Mouse (Mus musculus) CD4-positive, CD25-positive, alpha-beta regulatory T cell, adult 4 months (primary cell): ENCODE results near the gene Psme3. TPM values are rescaled to one million over a fixed set of nuclear protein-coding genes. Genes with fewer than 3 reads are reported as not detected.

Experiments
- ATAC-seq: one replicate; pipeline ENCODE4 v1.8.0; 2017
- polyA plus RNA-seq, 2 experiments: library from polyadenylated mRNA; unstranded; fragments of 100-300 nt; shearing (Covaris generic); gene quantifications; one replicate each; pipeline ENCODE4 v1.2.1; 2017

The Psme3 gene
- polyA plus RNA-seq, 2 experiments from 2014 or later = 29.8 to 30.0 TPM

- ATAC-seq = no peak
Observed at GRCm38 (mm10) chr11:101354438-101355010, 38.5 kb downstream of the Psme3 start.

DNA sequence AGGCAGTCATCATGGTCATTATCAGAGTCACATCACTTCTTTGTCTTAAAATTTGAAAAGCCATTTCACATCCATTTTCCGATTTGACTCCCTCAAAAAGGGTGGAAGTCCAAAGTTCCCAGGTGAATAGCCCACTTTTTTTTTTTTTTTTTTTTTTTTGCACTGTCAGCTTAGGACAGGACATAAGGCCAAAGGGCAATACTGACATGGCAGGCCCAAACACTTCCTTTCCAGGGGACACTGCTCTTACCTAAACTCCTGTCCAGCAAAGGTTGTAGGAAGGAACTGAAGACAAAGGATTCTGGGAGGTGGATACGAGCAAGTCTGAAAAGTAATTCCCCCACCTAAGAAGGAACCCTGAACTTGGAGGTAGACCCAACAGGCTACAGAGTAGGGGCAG is 39.9 kb downstream of the Psme3 start:
- no peak for ATAC-seq

GRCm38 (mm10) chr11:101357505-101358182 is 41.6 kb downstream of the Psme3 start:
- ATAC-seq = no peak

DNA sequence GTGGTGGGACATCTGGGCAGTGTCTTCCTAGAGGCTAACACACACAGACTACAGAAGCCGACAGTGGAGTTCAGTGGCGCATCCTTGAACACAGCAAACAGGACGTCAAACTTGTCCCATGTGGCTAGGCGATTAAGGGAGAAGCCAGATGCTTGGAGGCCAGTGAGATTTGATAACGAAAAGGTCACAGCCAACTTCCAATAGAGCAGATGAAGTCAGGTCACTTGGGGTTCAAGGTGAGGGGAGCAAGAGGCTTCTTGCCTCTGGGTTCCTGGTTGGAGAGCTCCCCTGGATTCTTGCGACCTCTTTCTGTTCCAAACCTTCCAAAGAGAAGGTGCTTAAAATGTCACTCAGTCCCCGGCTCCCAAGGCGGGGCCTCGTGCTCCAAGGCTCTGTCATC is 43.8 kb downstream of the Psme3 start:
- ATAC-seq = no peak

- no peak for ATAC-seq
Observed at GRCm38 (mm10) chr11:101360651-101361113, 44.7 kb downstream of the Psme3 start.

DNA sequence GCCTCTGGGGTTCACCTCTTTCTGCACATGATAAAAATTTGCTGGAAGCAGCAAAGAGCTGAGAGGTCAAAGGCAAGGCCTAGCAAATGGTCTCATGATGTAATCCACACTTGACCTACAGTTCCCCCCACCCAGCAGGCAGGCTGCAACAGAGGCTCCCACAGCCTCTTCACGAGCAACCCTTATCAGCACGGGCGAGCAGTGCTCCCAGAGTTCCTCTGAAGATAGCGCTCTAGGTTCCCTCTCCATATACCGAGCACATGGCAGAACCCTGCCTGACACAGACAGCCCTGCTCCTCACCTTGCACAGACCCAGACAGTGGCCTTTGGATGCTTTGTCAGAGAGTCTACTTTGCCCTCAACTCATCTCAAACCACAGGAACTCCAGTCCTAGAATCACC is 48.5 kb downstream of the Psme3 start:
- no peak for ATAC-seq

GRCm38 (mm10) chr11:101367326-101367935 is 51.4 kb downstream of the Psme3 start, which contains the start of gene G6pc:
TSS of gene G6pc (plus strand) at chr11:101367561.
- no peak for ATAC-seq

DNA sequence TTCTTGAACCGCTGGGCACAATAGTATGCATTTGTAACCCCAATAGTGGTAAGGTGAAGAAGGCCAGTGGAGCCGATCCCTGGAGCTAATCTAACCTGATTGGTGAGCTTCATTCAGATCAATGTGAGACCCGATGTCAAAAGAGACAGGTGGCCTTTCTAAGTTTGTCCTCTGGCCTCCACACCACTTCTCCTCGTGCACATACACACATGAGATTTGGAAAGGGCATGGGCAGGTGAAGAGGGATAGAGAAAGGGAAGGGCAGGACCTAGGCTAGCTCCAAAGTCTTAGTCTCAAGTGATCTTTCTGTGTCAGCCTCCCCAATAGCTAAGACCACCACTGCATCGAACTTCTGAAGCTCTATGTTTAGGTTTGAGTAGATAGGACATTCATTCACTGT is 54.1 kb downstream of the Psme3 start:
- ATAC-seq = no peak

Other genes with a start within 250 kb of the Psme3 start
- 1 to 10 TPM; 7.6 to 7.9 TPM for gene Naglu, start 246.2 kb upstream of the Psme3 start, polyA plus RNA-seq
- gene Hsd17b1, start 237.8 kb upstream of the Psme3 start, polyA plus RNA-seq = under 1 TPM in 1 of 2 experiments, not detected in 1; 0.32 TPM
- 10 to 100 TPM; 17.4 to 27.7 TPM for gene Coasy, start 233.6 kb upstream of the Psme3 start, polyA plus RNA-seq
- 10 to 100 TPM; 60.2 to 68.1 TPM for gene Mlx, start 228.9 kb upstream of the Psme3 start, polyA plus RNA-seq
- 1 to 10 TPM; 8.4 to 9.8 TPM for gene Psmc3ip, start 220.8 kb upstream of the Psme3 start, polyA plus RNA-seq
- 10 to 100 TPM; 16.1 to 27.9 TPM for gene Retreg3, start 196.3 kb upstream of the Psme3 start, polyA plus RNA-seq
- gene Tubg1, start 196.3 kb upstream of the Psme3 start, polyA plus RNA-seq = 10 to 100 TPM; 24.9 to 34.0 TPM
- 1 to 10 TPM; 1.4 to 3.5 TPM for gene Tubg2, start 160.3 kb upstream of the Psme3 start, polyA plus RNA-seq
- gene Cntnap1, start 145.7 kb upstream of the Psme3 start, polyA plus RNA-seq = under 1 TPM in 1 of 2 experiments, not detected in 1; 0.17 TPM
- gene Plekhh3, start 144.9 kb upstream of the Psme3 start, polyA plus RNA-seq = not detected
- 1 to 10 TPM in 1 of 2 experiments, under 1 TPM in 1; 0.36 to 2.0 TPM for gene Ccr10, start 140.8 kb upstream of the Psme3 start, polyA plus RNA-seq
- 10 to 100 TPM; 57.3 to 85.6 TPM for gene Ezh1, start 89.8 kb upstream of the Psme3 start, polyA plus RNA-seq
- not detected for gene Ramp2, start 70.2 kb upstream of the Psme3 start, polyA plus RNA-seq
- 100 to 1,000 TPM; 132 to 144 TPM for gene Vps25, start 62.5 kb upstream of the Psme3 start, polyA plus RNA-seq
- 1 to 10 TPM in 1 of 2 experiments, under 1 TPM in 1; 0.91 to 1.4 TPM for gene Wnk4, start 55.6 kb upstream of the Psme3 start, polyA plus RNA-seq
- under 1 TPM in 1 of 2 experiments, not detected in 1; 0.97 TPM for gene Cntd1, start 37.2 kb upstream of the Psme3 start, polyA plus RNA-seq
- 100 to 1,000 TPM; 132 to 135 TPM for gene Coa3, start 37.1 kb upstream of the Psme3 start, polyA plus RNA-seq
- 10 to 100 TPM; 68.1 to 99.6 TPM for gene Becn1, start 13.9 kb upstream of the Psme3 start, polyA plus RNA-seq
- gene Aoc2, start 8.8 kb downstream of the Psme3 start, polyA plus RNA-seq = 1 to 10 TPM; 2.3 to 3.0 TPM
- gene Aoc3, start 14.4 kb downstream of the Psme3 start, polyA plus RNA-seq = not detected
- not detected for gene G6pc, start 51.3 kb downstream of the Psme3 start, polyA plus RNA-seq
- 10 to 100 TPM; 36.2 to 41.6 TPM for gene Aarsd1, start 101.4 kb downstream of the Psme3 start, polyA plus RNA-seq
- gene Gm27029, start 108.6 kb downstream of the Psme3 start, polyA plus RNA-seq = 1 to 10 TPM; 1.3 to 1.8 TPM
- 1 to 10 TPM; 8.0 to 8.5 TPM for gene Rundc1, start 108.9 kb downstream of the Psme3 start, polyA plus RNA-seq
- gene Ptges3l, start 109.1 kb downstream of the Psme3 start, polyA plus RNA-seq = 1 to 10 TPM; 1.7 to 2.1 TPM
- 100 to 1,000 TPM; 407 to 740 TPM for gene Rpl27, start 126.1 kb downstream of the Psme3 start, polyA plus RNA-seq
- gene Ifi35, start 132.2 kb downstream of the Psme3 start, polyA plus RNA-seq = 100 to 1,000 TPM; 174 to 204 TPM
- under 1 TPM in 1 of 2 experiments, not detected in 1; 0.23 TPM for gene Rnd2, start 148.8 kb downstream of the Psme3 start, polyA plus RNA-seq
- 1 to 10 TPM; 1.1 to 1.5 TPM for gene Vat1, start 150.0 kb downstream of the Psme3 start, polyA plus RNA-seq
- 1 to 10 TPM; 3.5 to 4.1 TPM for gene Brca1, start 235.7 kb downstream of the Psme3 start, polyA plus RNA-seq
- 10 to 100 TPM; 70.0 to 88.4 TPM for gene Nbr1, start 235.9 kb downstream of the Psme3 start, polyA plus RNA-seq